Mouse (Mus musculus) C2C12 (cell line): ENCODE data around the gene Ppp2r3a. TPM values are rescaled to one million over a fixed set of nuclear protein-coding genes. Genes with fewer than 3 reads are reported as not detected.
A peak's percentile ranks its signal among the peaks of the same experiment; 100 is the strongest.

Source experiments
- H3K27me3 ChIP-seq: one replicate; pipeline ENCODE4 v1.6.1; 2011; ENCODE audit not compliant: control insufficient read depth, insufficient read depth, insufficient read length
- H3K36me3 ChIP-seq: one replicate; pipeline ENCODE4 v1.6.1; 2011; ENCODE audit not compliant: control insufficient read depth, insufficient read depth
- H3K4me3 ChIP-seq: one replicate; pipeline ENCODE4 v1.5.1; 2011; ENCODE audit warnings: mild to moderate bottlenecking, control low read depth; ENCODE audit not compliant: poor library complexity, insufficient read depth, severe bottlenecking
- H3K79me2 ChIP-seq: one replicate; pipeline ENCODE4 v1.6.1; 2011; ENCODE audit not compliant: control insufficient read depth, insufficient read depth
- H3K79me3 ChIP-seq: one replicate; pipeline ENCODE4 v1.6.1; 2011; ENCODE audit warnings: low read depth, control low read depth
- H3ac ChIP-seq: one replicate; pipeline ENCODE3; 2011; ENCODE audit warnings: low read depth; ENCODE audit not compliant: control insufficient read depth, insufficient read length
- CEBPB ChIP-seq: IDR thresholded peaks from one replicate; pipeline ENCODE4 v1.6.1; 2011; ENCODE audit warnings: low read depth, mild to moderate bottlenecking, control low read depth, moderate library complexity
- CTCF ChIP-seq: IDR thresholded peaks from one replicate; pipeline ENCODE4 v1.5.1; 2011; ENCODE audit not compliant: control insufficient read depth, insufficient read depth, insufficient read length
- FOSL1 ChIP-seq: IDR thresholded peaks from one replicate; pipeline ENCODE4 v1.8.0; 2011; ENCODE audit warnings: mild to moderate bottlenecking, low read length; ENCODE audit not compliant: poor library complexity, insufficient read depth, severe bottlenecking
- MAX ChIP-seq: IDR thresholded peaks from one replicate; pipeline ENCODE4 v1.6.1; 2011; ENCODE audit warnings: mild to moderate bottlenecking, control low read depth
- MYOD1 ChIP-seq: IDR thresholded peaks from one replicate; pipeline ENCODE4 v1.6.1; 2011; ENCODE audit warnings: low read depth; ENCODE audit not compliant: control insufficient read depth, insufficient read length
- MYOG ChIP-seq: IDR thresholded peaks from one replicate; pipeline ENCODE4 v1.6.1; 2011; ENCODE audit not compliant: control insufficient read depth, insufficient read length; ENCODE audit errors: extremely low read depth
- USF1 ChIP-seq: IDR thresholded peaks from one replicate; pipeline ENCODE4 v1.6.1; 2011; ENCODE audit warnings: low read depth, mild to moderate bottlenecking, control low read depth, moderate library complexity
- polyA plus RNA-seq: library from polyadenylated mRNA; unstranded; fragments of >200 nt; fragmentation: generic; extraction: Trizol; gene quantifications from one replicate; pipeline ENCODE4 v1.2.1, GENCODE M21; 2012; ENCODE audit warnings: missing spikeins

The Ppp2r3a gene
- polyA plus RNA-seq, 1 experiment, result 2.4 TPM

DNA sequence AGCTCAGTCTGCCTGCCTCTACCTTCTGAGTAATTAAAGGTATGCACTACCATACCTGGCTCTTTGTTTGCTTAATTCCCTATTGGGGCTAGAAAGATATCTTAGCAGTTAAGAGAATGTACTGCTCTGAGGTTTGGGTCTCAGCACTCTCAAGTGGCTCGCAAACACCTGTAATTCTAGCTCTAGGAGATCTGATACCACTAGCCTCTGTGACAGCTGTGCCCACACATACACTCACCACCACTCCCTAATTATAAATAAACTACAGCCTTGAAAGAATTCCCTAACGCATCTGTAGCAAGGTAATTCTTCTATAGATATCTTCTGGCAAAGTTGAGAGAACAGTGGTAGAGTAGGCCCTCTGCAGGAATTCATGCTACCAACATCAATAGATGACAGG, 15.8 kb downstream of the Ppp2r3a start:
- peaks cover 17% of the 10 kb centered on the region for H3K79me2 ChIP-seq
- H3K27me3 ChIP-seq, result no peaks in the 10 kb centered on the region
- no peaks in the 10 kb centered on the region for H3K36me3 ChIP-seq
- peaks cover 5% of the 10 kb centered on the region for H3K79me3 ChIP-seq
- no peak overlapping the region for H3ac ChIP-seq
- no peak overlapping the region for H3K4me3 ChIP-seq
- TF ChIP-seq MYOD1, result peak; percentile 50
- no peak for TF ChIP-seq MYOG
- TF ChIP-seq FOSL1, result no peak
- no peak for TF ChIP-seq USF1
- no peak for TF ChIP-seq MAX
- no peak for TF ChIP-seq CTCF

DNA sequence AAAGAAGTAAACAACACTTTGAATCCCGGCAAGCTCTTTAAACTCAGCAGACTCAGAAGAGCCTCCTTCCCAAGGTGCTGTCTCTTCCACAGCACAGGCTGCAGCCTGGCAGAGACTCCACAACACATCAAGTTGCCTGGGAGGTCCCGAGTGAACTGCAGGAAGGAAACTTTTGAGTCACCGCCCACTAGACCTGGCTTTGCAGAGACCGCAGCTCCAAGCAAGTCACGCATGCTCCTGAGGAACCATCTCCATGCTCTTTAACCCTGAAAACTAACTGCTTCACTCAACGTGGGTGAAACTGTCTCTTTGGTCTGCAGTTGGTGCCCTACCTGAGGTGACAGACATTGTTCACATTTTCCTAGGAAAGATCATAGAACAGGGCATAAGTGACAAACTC, 19.6 kb downstream of the Ppp2r3a start:
- Histone ChIP-seq H3K79me3 (peaks cover 1% of the 10 kb centered on the region), H3K79me2 (no peaks in the 10 kb centered on the region), H3K4me3 (no peak overlapping the region), H3K27me3 (no peaks in the 10 kb centered on the region), H3ac (no peak overlapping the region), H3K36me3 (no peaks in the 10 kb centered on the region)
- TF ChIP-seq CTCF (no peak), MYOD1 (no peak), FOSL1 (no peak), MYOG (no peak), USF1 (no peak)

DNA sequence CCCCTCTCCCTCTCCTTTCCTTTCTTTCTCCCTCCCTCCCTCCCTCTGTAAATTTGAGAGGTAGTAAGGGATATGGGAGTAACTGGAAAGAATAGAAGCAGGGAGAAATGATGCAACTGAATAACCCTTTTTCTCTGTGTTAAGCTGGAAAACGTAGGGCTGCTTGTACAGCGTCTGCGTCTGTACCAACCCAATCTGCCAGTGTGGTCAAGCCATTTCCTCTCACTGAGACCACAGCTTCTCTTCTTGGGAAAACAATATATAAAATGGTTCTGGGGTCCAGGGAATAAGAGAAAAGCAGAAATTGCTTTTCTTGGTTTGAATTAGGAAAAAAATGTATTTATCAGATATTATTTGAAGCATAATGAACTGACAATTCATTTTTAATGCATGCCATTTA, 21.6 kb downstream of the Ppp2r3a start:
- Histone ChIP-seq H3ac (no peak overlapping the region), H3K79me3 (peaks cover under 1% of the 10 kb centered on the region), H3K79me2 (peaks cover 10% of the 10 kb centered on the region), H3K27me3 (no peaks in the 10 kb centered on the region), H3K36me3 (no peaks in the 10 kb centered on the region), H3K4me3 (no peak overlapping the region)
- TF ChIP-seq MYOD1 (no peak), CTCF (no peak)

DNA sequence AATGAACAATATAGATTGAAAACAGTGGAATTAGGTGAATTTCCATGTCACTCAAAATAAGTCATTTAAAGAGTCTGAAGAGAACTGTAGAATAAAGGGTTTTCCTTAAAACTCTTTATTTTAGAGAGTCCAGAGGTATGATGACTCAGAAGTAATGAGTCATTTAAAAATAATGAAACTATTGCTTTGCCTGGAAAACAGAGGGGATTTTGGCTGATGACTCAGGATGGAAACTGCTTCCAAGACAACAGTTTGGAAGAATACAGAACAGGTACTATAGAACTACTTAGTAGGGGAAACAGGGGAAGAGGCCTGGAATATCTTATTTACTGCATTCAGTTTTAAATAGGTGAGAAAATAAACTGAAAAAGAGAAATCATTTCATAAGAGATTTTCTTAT, 22.7 kb downstream of the Ppp2r3a start:
- H3K36me3 ChIP-seq, result no peaks in the 10 kb centered on the region
- H3K79me3 ChIP-seq, result no peaks in the 10 kb centered on the region
- peaks cover 10% of the 10 kb centered on the region for H3K79me2 ChIP-seq
- H3K4me3 ChIP-seq, result no peak overlapping the region
- no peak overlapping the region for H3ac ChIP-seq
- no peaks in the 10 kb centered on the region for H3K27me3 ChIP-seq
- no peak for TF ChIP-seq MYOD1
- peak; percentile 91 for TF ChIP-seq FOSL1
- TF ChIP-seq USF1, result no peak
- TF ChIP-seq CEBPB, result no peak
- no peak for TF ChIP-seq MYOG

DNA sequence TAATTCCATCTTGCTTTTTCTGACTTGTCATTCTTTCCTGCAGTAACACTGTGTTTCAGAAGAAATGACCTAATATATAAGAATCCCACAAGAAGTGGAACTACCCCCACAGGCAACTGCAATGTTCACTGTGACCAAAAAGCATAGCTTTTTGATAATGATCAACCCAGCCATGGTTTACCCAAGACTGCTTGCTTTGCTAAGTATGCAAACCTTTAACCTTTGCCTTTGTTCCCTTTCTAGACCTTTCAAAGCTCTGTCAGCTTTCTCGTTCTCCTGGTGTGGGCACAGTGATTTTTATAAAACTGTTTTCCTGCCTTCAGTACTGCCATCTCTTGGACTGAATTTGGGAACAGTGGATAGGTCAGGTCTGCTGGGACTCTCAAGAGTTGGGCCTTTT, 43.6 kb downstream of the Ppp2r3a start:
- H3K79me2 ChIP-seq, result no peaks in the 10 kb centered on the region
- no peak for TF ChIP-seq CTCF
- TF ChIP-seq MYOG, result no peak
- TF ChIP-seq FOSL1, result no peak
- TF ChIP-seq CEBPB, result no peak
- no peak for TF ChIP-seq MYOD1
- TF ChIP-seq MAX, result no peak
- no peak for TF ChIP-seq USF1
- no peaks in the 10 kb centered on the region for H3K79me3 ChIP-seq
- no peaks in the 10 kb centered on the region for H3K36me3 ChIP-seq
- H3K27me3 ChIP-seq, result no peaks in the 10 kb centered on the region
- no peak overlapping the region for H3K4me3 ChIP-seq
- H3ac ChIP-seq, result no peak overlapping the region

GRCm38 (mm10) chr9:101206516-101206915, 45.1 kb downstream of the Ppp2r3a start:
- H3K27me3 ChIP-seq, result no peaks in the 10 kb centered on the region
- no peak overlapping the region for H3ac ChIP-seq
- no peak for TF ChIP-seq MAX
- TF ChIP-seq CTCF, result no peak
- no peak for TF ChIP-seq CEBPB
- TF ChIP-seq MYOG, result no peak
- TF ChIP-seq USF1, result no peak
- TF ChIP-seq FOSL1, result no peak
- no peak for TF ChIP-seq MYOD1
- H3K4me3 ChIP-seq, result no peak overlapping the region
- no peaks in the 10 kb centered on the region for H3K36me3 ChIP-seq
- H3K79me3 ChIP-seq, result no peaks in the 10 kb centered on the region
- no peaks in the 10 kb centered on the region for H3K79me2 ChIP-seq
